Mouse (Mus musculus) adrenal gland, adult 18-20 months (tissue): Measurements from ENCODE around the gene Dynlt1c. TPM values are rescaled to one million over a fixed set of nuclear protein-coding genes. Genes with fewer than 3 reads are reported as not detected.
"Not testable (repeated sequence)": the region's sequence is repeated elsewhere in the genome, so short reads cannot be mapped to it uniquely, and the experiment has no call there.

ENCODE experiments used
- DNase-seq, 2 experiments: peaks; one replicate each; pipeline ENCODE4 v3.0.0; 2021 to 2022; ENCODE audit warnings: low spot score in 2 of 2
- total RNA-seq, 2 experiments: library from RNA; stranded (reverse); gene quantifications; 1 replicate in 1 of 2; 2 replicates in 1 of 2; pipeline ENCODE4 v1.2.3; 2021

Gene Dynlt1c
- total RNA-seq, 2 experiments from 2014 or later = 7.9 to 8.8 TPM

GRCm38 (mm10) chr17:6617689-6618400 is 16.4 kb downstream of the Dynlt1c start:
- not testable (repeated sequence) for DNase-seq

- DNase-seq = not testable (repeated sequence)
Measured at GRCm38 (mm10) chr17:6619271-6619670, 17.8 kb downstream of the Dynlt1c start.

GRCm38 (mm10) chr17:6620035-6620434 is 18.6 kb downstream of the Dynlt1c start:
- DNase-seq = not testable (repeated sequence)

GRCm38 (mm10) chr17:6620730-6621451 is 19.4 kb downstream of the Dynlt1c start:
- DNase-seq = not testable (repeated sequence)

GRCm38 (mm10) chr17:6621976-6622375 is 20.5 kb downstream of the Dynlt1c start:
- not testable (repeated sequence) for DNase-seq

- not testable (repeated sequence) for DNase-seq
Measured at GRCm38 (mm10) chr17:6624926-6625558, 23.6 kb downstream of the Dynlt1c start.

GRCm38 (mm10) chr17:6630398-6630797 is 28.9 kb downstream of the Dynlt1c start:
- not testable (repeated sequence) for DNase-seq

GRCm38 (mm10) chr17:6632850-6633249 is 31.4 kb downstream of the Dynlt1c start:
- not testable (repeated sequence) for DNase-seq

GRCm38 (mm10) chr17:6635781-6636180 is 34.3 kb downstream of the Dynlt1c start:
- not testable (repeated sequence) for DNase-seq

- no peak for DNase-seq
Measured at GRCm38 (mm10) chr17:6636861-6637260, 35.4 kb downstream of the Dynlt1c start.

GRCm38 (mm10) chr17:6637434-6637833 is 36.0 kb downstream of the Dynlt1c start:
- DNase-seq = not testable (repeated sequence)

- not testable (repeated sequence) for DNase-seq
Measured at GRCm38 (mm10) chr17:6638444-6638843, 37.0 kb downstream of the Dynlt1c start.

GRCm38 (mm10) chr17:6639486-6639885 is 38.0 kb downstream of the Dynlt1c start:
- DNase-seq = not testable (repeated sequence)

- DNase-seq = not testable (repeated sequence)
Measured at GRCm38 (mm10) chr17:6640044-6640637, 38.7 kb downstream of the Dynlt1c start.

GRCm38 (mm10) chr17:6640771-6641429 is 39.4 kb downstream of the Dynlt1c start:
- DNase-seq = not testable (repeated sequence)

- DNase-seq = not testable (repeated sequence)
Measured at GRCm38 (mm10) chr17:6644210-6644609, 42.7 kb downstream of the Dynlt1c start.

GRCm38 (mm10) chr17:6644673-6645072 is 43.2 kb downstream of the Dynlt1c start:
- DNase-seq = not testable (repeated sequence)

- DNase-seq = not testable (repeated sequence)
Measured at GRCm38 (mm10) chr17:6645668-6646067, 44.2 kb downstream of the Dynlt1c start.

- DNase-seq = not testable (repeated sequence)
Measured at GRCm38 (mm10) chr17:6646841-6647240, 45.4 kb downstream of the Dynlt1c start.

GRCm38 (mm10) chr17:6647452-6647851 is 46.0 kb downstream of the Dynlt1c start:
- not testable (repeated sequence) for DNase-seq
